Comparison of ENCODE assay signal across 8 mouse cellular contexts in the genomic region with DNA sequence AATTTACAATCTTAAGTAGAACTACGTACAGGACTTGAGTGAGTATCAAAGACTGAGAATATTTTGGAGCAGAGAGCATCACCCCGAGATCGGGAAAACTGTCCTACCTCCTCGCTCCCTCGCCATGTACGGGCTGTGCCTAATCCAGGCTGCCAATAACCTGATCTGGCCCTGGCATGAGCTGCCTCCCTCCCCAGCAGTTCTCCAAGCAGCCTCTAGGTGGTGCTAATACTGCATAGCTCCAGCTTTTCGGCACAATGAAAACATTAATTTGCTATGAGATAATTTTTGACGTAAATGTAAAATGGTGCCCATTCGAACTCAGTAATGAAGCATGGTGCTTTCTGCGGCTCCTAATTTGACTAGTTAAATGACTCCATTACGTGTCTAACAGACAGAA.
DNase-seq lines count a peak whose midpoint lies in the region; ATAC-seq and TF ChIP-seq lines count a peak whose summit lies in the region.

No protein-coding gene starts in this region.

- no peak overlapping the region for H3K9ac ChIP-seq in intestine, embryonic 14.5 days (ENCODE audit: low read length)
- H3K9ac ChIP-seq in intestine, embryonic 16.5 days (ENCODE audit: low read depth, low read length): no peak overlapping the region
- H3K9ac ChIP-seq in midbrain, embryonic 16.5 days (ENCODE audit: low read depth, low read length): peak overlapping the region; percentile 32; the same call in 1 of the 2 replicates

- H3K9me3 ChIP-seq in intestine, embryonic 14.5 days (ENCODE audit: control insufficient read depth, low read length): no peaks in the 10 kb centered on the region
- no peaks in the 10 kb centered on the region for H3K9me3 ChIP-seq in intestine, embryonic 16.5 days (ENCODE audit: control insufficient read depth, low read length)
- H3K9me3 ChIP-seq in limb, embryonic 10.5 days (replicated peaks): no peaks in the 10 kb centered on the region
- no peaks in the 10 kb centered on the region for H3K9me3 ChIP-seq in midbrain, embryonic 16.5 days (replicated peaks; ENCODE audit: control insufficient read depth, low read length, poor library complexity, severe bottlenecking)

- H3K4me1 ChIP-seq in intestine, embryonic 14.5 days (replicated peaks; ENCODE audit: control insufficient read depth, insufficient read depth, low read length): peaks cover 11% of the 10 kb centered on the region; the same call in 1 of the 2 replicates
- peaks cover 6% of the 10 kb centered on the region; the same call in 1 of the 2 replicates for H3K4me1 ChIP-seq in intestine, embryonic 16.5 days (ENCODE audit: control insufficient read depth, insufficient read depth, low read length)
- H3K4me1 ChIP-seq in kidney, adult 2 months (ENCODE audit: control insufficient read depth, insufficient read depth, low read length): no peaks in the 10 kb centered on the region
- peaks cover 57% of the 10 kb centered on the region for H3K4me1 ChIP-seq in limb, embryonic 10.5 days
- H3K4me1 ChIP-seq in midbrain, embryonic 16.5 days (ENCODE audit: control insufficient read depth, insufficient read depth, low read length): peaks cover 10% of the 10 kb centered on the region; the same call in 1 of the 2 replicates

- peak; percentile 87 for DNase-seq in intestine, embryonic 14.5 days (ENCODE audit: low spot score)
- DNase-seq in embryo, embryonic 10 days (ENCODE audit: low spot score): peak; percentile 87
- DNase-seq in gastrocnemius, postnatal 14 days: peak; percentile 75
- peak; percentile 73 for DNase-seq in kidney, adult 2 months
- peak; percentile 82 for DNase-seq in limb, embryonic 10.5 days (ENCODE audit: low spot score)
- peak; percentile 22 to 70 for DNase-seq in spleen, postnatal 10 days (ENCODE audit: low spot score in 2 of 2)

- TF ChIP-seq POLR2A in kidney, adult 2 months (IDR thresholded peaks at IDR 0.05; ENCODE audit: low read depth, low read length): no peak

- no peak for ATAC-seq in intestine, embryonic 14.5 days (replicated peaks; ENCODE audit: low FRiP score, low TSS enrichment, low read depth)
- no peak for ATAC-seq in intestine, embryonic 16.5 days
- ATAC-seq in midbrain, embryonic 16.5 days: peak; percentile 75

- H3K27me3 ChIP-seq in intestine, embryonic 14.5 days (replicated peaks; ENCODE audit: control insufficient read depth, insufficient read depth, low read length): no peaks in the 10 kb centered on the region
- no peaks in the 10 kb centered on the region for H3K27me3 ChIP-seq in intestine, embryonic 16.5 days (replicated peaks; ENCODE audit: control insufficient read depth, insufficient read depth, low read length)
- no peaks in the 10 kb centered on the region for H3K27me3 ChIP-seq in kidney, adult 2 months (replicated peaks; ENCODE audit: control insufficient read depth, insufficient read depth, low read length)
- H3K27me3 ChIP-seq in limb, embryonic 10.5 days (ENCODE audit: low read depth, poor library complexity, severe bottlenecking): peaks cover 33% of the 10 kb centered on the region
- H3K27me3 ChIP-seq in midbrain, embryonic 16.5 days (ENCODE audit: control insufficient read depth, insufficient read depth, low read depth, low read length): no peaks in the 10 kb centered on the region

- H3K36me3 ChIP-seq in intestine, embryonic 14.5 days (ENCODE audit: control insufficient read depth, insufficient read depth, low read length): no peaks in the 10 kb centered on the region
- no peaks in the 10 kb centered on the region for H3K36me3 ChIP-seq in intestine, embryonic 16.5 days (ENCODE audit: control insufficient read depth, insufficient read depth, low read length)
- H3K36me3 ChIP-seq in kidney, adult 2 months (ENCODE audit: control insufficient read depth, insufficient read depth, low read length): no peaks in the 10 kb centered on the region
- H3K36me3 ChIP-seq in limb, embryonic 10.5 days: no peaks in the 10 kb centered on the region
- H3K36me3 ChIP-seq in midbrain, embryonic 16.5 days (ENCODE audit: control insufficient read depth, insufficient read depth, low read length): no peaks in the 10 kb centered on the region

- H3K4me3 ChIP-seq in intestine, embryonic 14.5 days (ENCODE audit: low read depth, low read length): no peak overlapping the region
- H3K4me3 ChIP-seq in intestine, embryonic 16.5 days (ENCODE audit: low read length): no peak overlapping the region
- no peak overlapping the region for H3K4me3 ChIP-seq in kidney, adult 2 months (ENCODE audit: insufficient read depth, low read depth, low read length)
- no peak overlapping the region for H3K4me3 ChIP-seq in limb, embryonic 10.5 days
- peak overlapping the region; percentile 18; the same call in 1 of the 2 replicates for H3K4me3 ChIP-seq in midbrain, embryonic 16.5 days (ENCODE audit: low read depth, low read length)

- H3K4me2 ChIP-seq in intestine, embryonic 14.5 days (ENCODE audit: low read length): peak overlapping the region; percentile 28
- H3K4me2 ChIP-seq in intestine, embryonic 16.5 days (ENCODE audit: low read depth, low read length): no peak overlapping the region; the same call in 1 of the 2 replicates
- H3K4me2 ChIP-seq in midbrain, embryonic 16.5 days (ENCODE audit: low read length): peak overlapping the region; percentile 56

- TF ChIP-seq CTCF in kidney, adult 2 months (conservative IDR thresholded peaks at IDR 0.05; ENCODE audit: insufficient read depth, insufficient read length, low read depth, low read length): peak; percentile 89

- WGBS in intestine, embryonic 14.5 days: 13% methylated on average over 11 of the region's 11 CpGs
- WGBS in intestine, embryonic 16.5 days: 12% methylated on average over 11 of the region's 11 CpGs
- 8% methylated on average over 11 of the region's 11 CpGs for WGBS in kidney, adult 2 months
- WGBS in limb, embryonic 10.5 days: 18% methylated on average over 11 of the region's 11 CpGs
- 7% methylated on average over 11 of the region's 11 CpGs for WGBS in midbrain, embryonic 16.5 days

- intact Hi-C loops in gastrocnemius, postnatal 14 days (cut with DNase I; ENCODE audit: low total_unique reads): no loop called here

- no peak overlapping the region for H3K27ac ChIP-seq in intestine, embryonic 14.5 days (ENCODE audit: low read depth)
- no peak overlapping the region for H3K27ac ChIP-seq in intestine, embryonic 16.5 days (ENCODE audit: low read length)
- no peak overlapping the region for H3K27ac ChIP-seq in kidney, adult 2 months (ENCODE audit: insufficient read depth, low read depth, low read length)
- no peak overlapping the region for H3K27ac ChIP-seq in limb, embryonic 10.5 days
- no peak overlapping the region for H3K27ac ChIP-seq in midbrain, embryonic 16.5 days (ENCODE audit: low read length)
